Mouse (Mus musculus): ENCODE measurements at regions not wholly inside any gene's neighbourhood (a gene's known extent, or its start where the extent isn't known, plus 50 kb on each side); places are given as distances from the start of the nearest gene placed in this dataset.
A peak's percentile ranks its signal among the peaks of the same experiment; 100 is the strongest.

DNA sequence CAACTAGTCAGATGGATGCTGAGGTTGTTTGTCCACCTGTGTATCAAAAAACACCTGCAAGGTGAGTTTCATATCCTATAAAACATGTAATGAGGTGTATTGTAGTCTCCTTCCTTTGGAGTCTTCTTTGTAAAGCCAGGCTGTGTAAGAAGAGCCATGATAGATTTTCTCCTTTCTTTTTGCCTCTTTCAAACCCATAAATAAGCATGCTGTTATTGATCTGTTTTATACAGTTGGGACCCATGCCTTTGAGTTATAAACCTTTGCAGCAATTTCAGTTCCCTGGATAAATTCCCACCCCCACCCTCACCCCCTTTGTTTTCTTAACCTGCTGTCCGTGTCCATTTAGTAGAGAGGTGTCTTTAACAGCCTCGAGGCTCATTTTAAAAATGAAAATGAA, 131.0 kb upstream of the Rgs17 start:
- no peak for DNase-seq

DNA sequence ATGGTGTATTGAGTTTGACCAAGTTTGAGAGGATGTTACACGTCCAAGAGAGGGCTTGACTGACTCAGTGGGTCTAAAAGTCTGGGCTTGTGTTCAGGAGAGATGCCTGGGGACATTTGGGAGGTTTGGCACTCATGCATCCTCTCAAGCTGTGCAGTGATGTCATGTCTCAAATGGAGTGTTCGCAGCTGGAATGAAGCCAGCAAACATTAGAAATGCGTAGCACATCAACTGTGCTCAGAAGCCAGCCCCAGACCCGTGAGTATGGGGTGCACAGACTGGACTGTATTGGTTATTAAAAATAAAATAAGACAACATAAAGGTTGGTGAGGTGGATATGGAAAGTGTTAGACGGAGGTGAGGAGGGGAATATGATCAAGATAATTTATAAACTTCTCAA, 121.2 kb upstream of the Rgs17 start:
- DNase-seq, result no peak

DNA sequence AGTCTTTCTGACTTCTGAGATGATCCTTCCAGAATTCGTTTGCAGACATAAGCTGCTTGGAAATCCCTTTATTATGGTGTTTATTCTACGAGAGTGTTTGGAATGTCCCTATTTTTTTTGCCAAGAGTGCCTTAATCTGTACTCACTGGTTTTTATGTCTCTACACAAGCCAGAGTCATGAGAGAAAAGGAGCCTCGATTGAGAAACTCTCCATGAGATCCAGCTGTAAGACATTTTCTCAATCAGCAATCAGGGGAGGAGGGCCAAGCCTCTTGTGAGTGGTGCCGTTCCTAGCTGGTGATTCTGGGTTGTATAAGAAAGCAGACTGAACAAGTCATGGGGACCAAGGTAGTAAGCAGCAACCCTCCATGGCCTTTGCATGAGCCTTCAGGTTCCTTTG, 117.6 kb upstream of the Rgs17 start:
- DNase-seq, result no peak

DNA sequence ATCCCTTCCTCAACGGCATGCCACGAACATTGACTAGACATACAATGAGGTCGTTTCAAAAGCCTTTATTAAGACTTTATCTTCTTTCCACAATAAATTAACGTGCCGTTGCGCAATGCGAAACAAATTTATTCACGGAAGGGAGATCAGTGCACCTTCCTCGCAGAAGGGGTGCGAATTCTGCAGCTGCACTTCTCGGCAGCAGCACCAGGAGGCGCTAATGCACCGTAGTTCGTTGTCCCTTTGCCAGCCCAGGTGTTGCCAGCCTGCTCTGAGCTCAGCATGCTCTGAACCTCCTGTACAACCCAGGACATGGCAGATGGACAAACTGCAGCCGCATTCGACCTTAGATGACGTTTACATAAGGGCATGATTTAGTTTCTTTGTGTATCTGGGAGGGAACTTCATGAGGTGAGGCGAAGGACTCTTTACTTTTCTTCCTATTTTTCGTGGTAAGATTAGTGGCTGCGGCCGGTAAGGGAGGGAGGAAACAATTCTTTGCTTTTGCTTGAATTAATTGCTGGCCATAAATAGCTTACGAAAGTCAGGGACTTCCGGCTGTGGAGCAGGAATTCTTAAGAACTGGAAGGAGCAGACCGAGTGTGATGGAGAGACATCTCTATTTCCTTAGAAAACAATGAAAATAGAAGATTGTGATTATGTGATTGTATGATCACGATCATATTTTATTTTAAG, 113.7 kb upstream of the Rgs17 start:
- peak; percentile 71 for DNase-seq

DNA sequence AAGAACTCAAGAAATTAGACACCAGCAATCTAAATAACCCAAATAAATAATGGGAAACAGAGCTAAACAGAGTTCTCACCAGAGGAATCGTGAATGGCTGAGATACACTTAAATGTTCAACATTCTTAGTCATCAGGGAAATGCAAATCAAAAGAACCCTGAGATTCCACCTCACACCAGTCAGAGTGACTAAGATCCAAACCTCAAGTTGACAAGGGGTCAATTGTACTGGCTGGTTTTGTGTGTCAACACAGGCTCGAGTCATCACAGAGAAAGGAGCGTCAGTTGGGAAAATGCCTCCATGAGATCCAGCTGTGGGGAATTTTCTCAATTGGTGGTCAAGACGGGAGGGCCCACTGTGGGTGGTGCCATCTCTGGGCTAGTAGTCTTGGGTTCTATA, 110.3 kb upstream of the Rgs17 start:
- DNase-seq, result no peak

DNA sequence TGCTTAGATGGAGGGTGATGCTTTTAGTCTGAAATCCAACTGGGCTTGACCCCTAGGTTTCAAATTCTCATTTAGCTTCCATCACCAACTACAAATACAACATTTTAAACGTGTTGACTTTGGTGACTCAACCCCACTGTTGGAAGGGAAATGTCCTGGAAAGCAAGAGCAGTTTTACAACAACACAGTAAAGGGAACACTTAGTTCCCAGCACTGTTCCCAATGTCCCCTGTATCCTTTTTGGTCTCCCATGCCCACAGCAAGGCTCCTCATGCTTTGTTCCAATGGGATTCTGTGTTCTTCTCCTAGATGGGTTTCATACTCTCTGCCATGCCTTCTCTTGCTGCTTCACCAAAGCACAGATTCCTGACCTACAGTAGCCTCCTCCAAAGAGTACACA, 105.4 kb upstream of the Rgs17 start:
- DNase-seq, result no peak

DNA sequence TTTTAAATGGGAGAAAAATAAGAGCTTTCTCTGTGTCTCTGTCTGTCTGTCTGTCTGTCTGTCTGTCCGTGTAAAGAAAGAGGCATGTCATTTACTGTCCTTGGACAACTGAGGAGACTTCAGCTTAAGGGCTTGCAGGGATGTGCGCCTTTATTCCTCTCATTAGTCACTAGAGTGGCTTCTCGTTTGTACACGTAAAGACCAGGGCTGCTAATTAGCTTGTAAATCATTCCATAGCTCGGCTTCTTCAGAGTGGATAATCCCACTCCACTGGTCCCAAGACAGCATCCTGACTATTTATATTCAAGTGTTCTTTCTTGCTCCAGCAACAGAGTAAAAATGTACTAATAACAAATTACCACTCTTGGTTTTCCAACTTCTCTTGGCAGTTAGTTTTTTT, 104.1 kb upstream of the Rgs17 start:
- DNase-seq, result no peak

DNA sequence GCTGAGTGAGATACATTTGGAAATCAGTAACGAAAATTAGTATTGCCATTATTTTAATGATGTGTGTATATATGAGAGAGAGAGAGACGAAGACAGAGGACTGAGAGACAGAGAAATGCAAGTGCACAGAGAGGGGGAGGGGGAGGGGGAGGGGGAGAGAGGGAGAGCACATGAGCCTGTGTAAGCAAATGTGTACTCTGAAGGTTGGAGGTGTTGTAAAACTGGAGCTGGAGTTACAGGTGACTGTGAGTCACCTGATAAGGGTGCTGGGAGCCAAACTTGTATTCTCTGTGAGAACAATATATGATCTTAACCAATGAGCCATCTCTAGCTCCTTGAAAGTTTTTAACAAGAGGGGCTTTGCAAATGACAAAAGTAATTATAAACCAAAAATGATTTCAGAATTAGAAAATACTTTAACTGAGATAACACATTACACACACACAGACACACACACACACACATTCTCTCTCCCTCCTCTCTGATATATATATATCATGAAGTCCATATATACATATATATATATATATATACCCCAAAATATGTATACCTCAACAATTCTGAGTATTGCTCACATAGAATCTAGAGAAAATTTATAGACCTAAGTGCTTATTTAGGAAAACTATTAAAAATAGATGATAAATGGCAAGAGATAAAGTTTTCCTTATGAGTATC, 100.5 kb upstream of the Rgs17 start:
- no peak for DNase-seq

DNA sequence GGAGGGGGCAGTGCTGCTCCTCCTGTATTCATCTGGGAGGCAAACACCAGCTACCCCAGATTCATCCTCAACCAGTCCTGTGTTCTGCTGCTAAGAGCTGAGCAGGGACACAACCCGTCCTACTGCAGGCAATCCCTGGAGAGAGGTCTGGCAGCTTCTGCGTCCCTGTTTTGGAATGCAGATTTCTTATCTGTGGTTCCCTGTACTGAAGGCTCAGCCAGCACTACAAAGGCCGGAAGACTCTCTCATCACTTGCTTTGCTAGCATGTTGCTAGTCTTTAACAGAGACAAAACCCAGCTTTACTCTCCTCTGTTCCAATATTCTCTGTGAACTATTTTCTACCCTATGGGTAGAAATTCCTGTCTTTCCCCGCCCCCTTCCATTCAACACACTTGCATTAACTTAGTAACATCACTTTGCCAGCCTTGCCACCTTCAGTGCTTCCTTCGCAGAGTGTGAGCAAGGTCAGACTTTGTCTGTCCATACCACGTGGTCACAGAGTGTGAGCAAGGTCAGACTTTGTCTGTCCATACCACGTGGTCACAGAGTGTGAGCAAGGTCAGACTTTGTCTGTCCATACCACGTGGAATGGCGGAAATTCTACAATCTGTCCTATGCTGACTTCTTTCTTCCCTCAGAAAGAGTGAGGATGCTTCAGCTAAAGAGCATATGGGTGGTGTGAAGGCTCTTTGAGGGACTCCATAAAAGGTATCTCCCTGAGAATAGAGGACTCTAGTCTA, 98.9 kb upstream of the Rgs17 start:
- DNase-seq, result no peak

DNA sequence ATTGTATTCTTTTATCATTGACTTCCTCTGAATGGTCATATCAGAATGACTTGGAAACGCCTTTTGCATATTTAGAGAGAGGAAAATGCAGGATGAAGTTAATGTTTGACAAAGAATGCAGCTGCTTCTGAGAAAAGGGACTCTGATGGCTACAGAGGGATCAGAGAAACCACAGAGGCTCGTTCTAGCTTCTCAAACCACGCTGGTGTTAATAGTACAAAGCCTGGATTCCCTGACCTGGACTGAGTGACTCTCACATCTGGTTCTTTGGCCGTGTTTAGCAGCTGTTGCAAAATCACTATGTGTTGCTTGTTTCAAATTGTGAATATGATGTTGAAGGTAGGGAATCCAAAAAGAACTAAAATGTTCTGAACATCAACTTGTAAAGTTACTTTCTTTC, 91.5 kb upstream of the Rgs17 start:
- DNase-seq, result no peak

DNA sequence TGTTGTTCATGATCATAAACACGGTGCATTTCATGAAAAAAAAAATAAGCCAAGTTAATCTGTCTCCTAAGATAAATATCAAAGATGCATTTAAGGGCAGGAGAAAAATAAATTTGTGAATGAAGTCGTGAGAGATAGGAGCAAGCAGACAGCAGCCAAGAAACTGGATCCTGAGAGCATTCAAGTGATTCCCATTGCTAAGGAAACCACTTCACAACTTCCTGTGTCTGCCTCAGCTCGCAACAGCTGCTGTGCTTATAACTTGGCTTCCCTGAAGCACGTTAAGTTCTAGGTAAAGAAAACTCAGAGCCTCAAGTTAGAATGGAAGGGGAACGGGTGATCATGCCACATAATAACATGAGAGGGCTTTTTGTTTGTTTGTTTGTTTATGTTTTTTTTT, 89.3 kb upstream of the Rgs17 start:
- DNase-seq, result no peak

DNA sequence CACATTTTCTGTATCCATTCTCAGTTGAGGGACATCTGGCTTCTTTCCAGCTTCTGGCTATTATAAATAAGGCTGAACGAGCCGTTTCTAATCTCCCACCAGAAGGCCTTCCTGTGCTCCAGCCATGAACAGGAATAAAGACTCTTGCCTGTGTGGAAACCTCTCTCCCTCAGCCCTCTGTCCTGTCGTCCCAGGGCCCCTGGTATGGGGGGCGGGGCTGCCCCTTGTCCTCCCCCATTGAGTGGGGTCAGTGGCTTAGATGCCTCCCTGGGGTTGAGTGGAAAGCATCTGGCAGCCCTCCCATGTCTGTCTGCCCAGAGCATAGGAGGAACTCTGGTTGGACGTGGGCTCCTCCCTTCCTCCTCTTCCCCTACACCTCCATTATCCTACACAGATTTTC, 88.8 kb upstream of the Rgs17 start:
- DNase-seq, result no peak

DNA sequence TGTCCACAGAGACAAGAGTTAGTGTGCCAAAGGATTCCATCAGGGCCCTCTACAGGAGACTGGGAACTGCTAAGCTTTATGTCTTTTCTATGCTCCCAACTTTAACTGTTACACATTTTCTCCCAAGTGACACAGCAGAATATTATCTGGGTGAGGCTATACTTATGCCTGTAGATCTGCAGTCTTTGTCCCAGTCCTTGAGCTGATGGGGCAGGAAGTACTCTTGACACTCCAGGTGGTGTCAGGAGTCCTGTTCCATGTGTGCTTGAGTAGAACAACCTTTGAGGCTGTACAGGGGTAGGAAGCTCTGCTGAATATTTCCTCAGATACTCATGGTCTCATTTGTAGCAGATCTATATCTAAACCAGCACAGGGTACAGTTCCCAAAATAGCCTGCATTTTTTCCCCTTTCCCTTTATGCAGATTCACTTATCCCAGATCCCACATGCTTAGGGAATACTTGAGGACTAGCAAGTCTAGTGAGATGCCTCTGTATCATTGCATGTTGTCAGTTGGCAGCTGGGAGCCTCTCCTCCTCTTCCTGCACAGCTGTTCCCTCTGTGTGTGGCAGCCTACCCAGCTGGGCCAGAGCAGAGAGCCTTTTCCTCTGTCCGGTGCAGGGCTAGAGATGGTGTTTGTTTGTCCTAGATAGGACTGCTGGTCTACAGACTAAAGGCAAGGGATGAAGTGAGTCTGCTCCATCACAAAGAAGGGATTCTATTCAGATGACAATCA, 85.2 kb upstream of the Rgs17 start:
- DNase-seq, result no peak

DNA sequence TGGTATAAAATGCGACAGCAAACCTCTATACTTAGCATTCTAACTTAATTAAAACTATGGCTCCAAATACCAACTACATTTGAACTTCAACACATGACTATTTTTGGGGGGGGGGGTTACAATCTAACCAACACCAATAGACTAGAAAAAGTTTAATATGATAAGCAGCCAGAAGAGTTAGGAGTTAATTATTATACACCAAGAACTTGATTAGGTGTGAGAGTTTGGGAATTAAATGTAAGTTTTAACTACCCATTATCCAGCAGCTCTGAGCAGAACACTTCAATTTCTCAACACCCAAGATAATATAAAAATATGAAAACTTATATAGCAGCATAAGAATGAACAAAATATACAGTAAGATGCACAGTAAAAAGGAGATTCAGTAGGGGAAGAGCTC, 59.2 kb upstream of the Rgs17 start:
- no peak for DNase-seq

DNA sequence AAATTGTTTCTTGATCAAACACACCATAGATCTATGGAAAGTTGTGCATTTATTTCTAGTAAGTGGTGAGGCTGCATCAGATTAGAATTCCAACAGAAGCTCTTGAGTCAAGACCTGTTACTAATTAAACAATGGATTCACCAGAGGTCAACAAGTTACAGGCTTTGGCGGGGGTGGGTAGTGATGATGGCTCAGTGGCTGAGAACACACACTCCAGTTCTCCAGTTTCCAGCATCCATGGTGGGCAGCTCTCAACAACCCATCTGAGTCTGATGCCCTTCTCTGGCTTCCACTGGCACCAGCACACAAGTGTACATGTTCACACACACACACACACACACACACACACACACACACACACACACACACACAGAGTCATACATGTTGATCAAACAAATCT, 56.3 kb upstream of the Rgs17 start:
- no peak for DNase-seq

Measured in cerebellum, adult 11 months (tissue).